Mouse (Mus musculus) midbrain, embryonic 13.5 days (tissue): ENCODE data around the gene Igsf21. TPM values are rescaled to one million over a fixed set of nuclear protein-coding genes. Genes with fewer than 3 reads are reported as not detected.

Experiments used
- ATAC-seq: fragments of 200-750 bp; cut with Nextera tagmentation; 2 replicates; pipeline ENCODE4 v1.8.0; 2017; ENCODE audit warnings: mild to moderate bottlenecking, moderate TSS enrichment, moderate library complexity
- H3K27ac ChIP-seq: fragments of 300-500 bp; sonication (generic); 2 replicates; pipeline ENCODE4 v1.5.1; 2015; ENCODE audit warnings: inconsistent platforms, mild to moderate bottlenecking, moderate library complexity
- H3K27me3 ChIP-seq: fragments of 300-500 bp; sonication (generic); 2 replicates; pipeline ENCODE4 v1.6.1; 2015; ENCODE audit warnings: mild to moderate bottlenecking, inconsistent platforms
- H3K36me3 ChIP-seq: fragments of 300-500 bp; sonication (generic); 2 replicates; pipeline ENCODE4 v1.6.1; 2015; ENCODE audit warnings: mild to moderate bottlenecking, inconsistent platforms
- H3K4me1 ChIP-seq: fragments of 300-500 bp; sonication (generic); replicated peaks from 2 replicates; pipeline ENCODE4 v1.6.1; 2015; ENCODE audit warnings: inconsistent platforms
- H3K4me2 ChIP-seq: fragments of 300-500 bp; sonication (generic); replicated peaks from 2 replicates; pipeline ENCODE4 v1.6.1; 2015; ENCODE audit warnings: moderate library complexity, mild to moderate bottlenecking, inconsistent platforms
- H3K4me3 ChIP-seq: fragments of 300-500 bp; sonication (generic); replicated peaks from 2 replicates; pipeline ENCODE4 v1.5.1; 2015; ENCODE audit warnings: mild to moderate bottlenecking, inconsistent platforms
- H3K9ac ChIP-seq: fragments of 300-500 bp; sonication (generic); replicated peaks from 2 replicates; pipeline ENCODE4 v1.6.1; 2015; ENCODE audit warnings: mild to moderate bottlenecking, inconsistent platforms
- H3K9me3 ChIP-seq: fragments of 300-500 bp; sonication (generic); 2 replicates; pipeline ENCODE4 v1.6.1; 2016; ENCODE audit warnings: mild to moderate bottlenecking, inconsistent platforms
- WGBS: fragments of 180-500 bp; shearing (Covaris S2); methylation state at CpG from one replicate; pipeline ENCODE4 v1.1.7; 2015; 5-methylcytosine and 5-hydroxymethylcytosine counted together
- polyA plus RNA-seq: library from polyadenylated mRNA; unstranded; fragments of >200 nt; fragmentation: Nextera tagmentation; extraction: Ambion mirVana; gene quantifications from 2 replicates; pipeline ENCODE4 v1.2.1, GENCODE M21; 2015

Igsf21 gene
- polyA plus RNA-seq, 1 experiment from 2014 or later = 58.9 TPM

GRCm38 (mm10) chr4:140129553-140130275 is 116.9 kb downstream of the Igsf21 start:
- WGBS = 56% methylated on average over 12 of the region's 12 CpGs
- Histone ChIP-seq H3K4me3 (no peak overlapping the region), H3K27ac (peak overlapping the region; percentile 56), H3K27me3 (0 out of 2 replicates have a peak, but pooled peaks cover 3% of the 10 kb centered on the region), H3K9ac (peak overlapping the region; percentile 25; the same call in 1 of the 2 replicates), H3K9me3 (no peaks in the 10 kb centered on the region), H3K4me1 (peaks cover 42% of the 10 kb centered on the region), H3K4me2 (no peak overlapping the region), H3K36me3 (no peaks in the 10 kb centered on the region)
- ATAC-seq = no peak

- H3K9me3 ChIP-seq = no peaks in the 10 kb centered on the region
- no peak overlapping the region for H3K4me3 ChIP-seq
- no peak overlapping the region for H3K27ac ChIP-seq
- ATAC-seq = no peak
- H3K4me2 ChIP-seq = no peak overlapping the region
- H3K36me3 ChIP-seq = no peaks in the 10 kb centered on the region
- H3K4me1 ChIP-seq = peaks cover 57% of the 10 kb centered on the region
- 0 out of 2 replicates have a peak, but pooled peaks cover 3% of the 10 kb centered on the region for H3K27me3 ChIP-seq
- WGBS = 85% methylated on average over 11 of the region's 11 CpGs
- H3K9ac ChIP-seq = no peak overlapping the region
These were observed 118.5 kb downstream of the Igsf21 start for GRCm38 (mm10) chr4:140128116-140128515.

- Histone ChIP-seq H3K4me1 (peaks cover 41% of the 10 kb centered on the region), H3K27me3 (no peaks in the 10 kb centered on the region), H3K9ac (no peak overlapping the region), H3K36me3 (no peaks in the 10 kb centered on the region), H3K27ac (no peak overlapping the region), H3K4me3 (no peak overlapping the region), H3K9me3 (no peaks in the 10 kb centered on the region), H3K4me2 (no peak overlapping the region)
- WGBS = 89% methylated on average over 7 of the region's 7 CpGs
- no peak for ATAC-seq
These were observed 120.8 kb downstream of the Igsf21 start for GRCm38 (mm10) chr4:140125806-140126205.

- WGBS = 84% methylated on average over 5 of the region's 5 CpGs
- Histone ChIP-seq H3K4me2 (no peak overlapping the region), H3K4me3 (no peak overlapping the region), H3K27ac (no peak overlapping the region), H3K9ac (no peak overlapping the region), H3K9me3 (no peaks in the 10 kb centered on the region), H3K27me3 (no peaks in the 10 kb centered on the region), H3K36me3 (no peaks in the 10 kb centered on the region), H3K4me1 (peaks cover 21% of the 10 kb centered on the region)
- no peak for ATAC-seq
These were observed 124.0 kb downstream of the Igsf21 start for GRCm38 (mm10) chr4:140122534-140122933.

- Histone ChIP-seq H3K4me2 (no peak overlapping the region), H3K4me1 (peaks cover 2% of the 10 kb centered on the region; the same call in 1 of the 2 replicates), H3K36me3 (no peaks in the 10 kb centered on the region), H3K4me3 (no peak overlapping the region), H3K27ac (no peak overlapping the region), H3K9me3 (no peaks in the 10 kb centered on the region), H3K9ac (no peak overlapping the region), H3K27me3 (no peaks in the 10 kb centered on the region)
- WGBS = 85% methylated on average over 7 of the region's 7 CpGs
- ATAC-seq = no peak
These were observed 129.3 kb downstream of the Igsf21 start for GRCm38 (mm10) chr4:140117275-140117691.

GRCm38 (mm10) chr4:140115756-140116155 is 130.8 kb downstream of the Igsf21 start:
- Histone ChIP-seq H3K9ac (no peak overlapping the region), H3K4me2 (no peak overlapping the region), H3K4me1 (peaks cover 2% of the 10 kb centered on the region; the same call in 1 of the 2 replicates), H3K27ac (no peak overlapping the region), H3K4me3 (no peak overlapping the region), H3K36me3 (no peaks in the 10 kb centered on the region), H3K27me3 (no peaks in the 10 kb centered on the region), H3K9me3 (no peaks in the 10 kb centered on the region)
- ATAC-seq = peak; percentile 18; the same call in 1 of the 2 replicates
- 72% methylated on average over 9 of the region's 9 CpGs for WGBS

- H3K27ac ChIP-seq = no peak overlapping the region
- no peak for ATAC-seq
- no peaks in the 10 kb centered on the region for H3K9me3 ChIP-seq
These were observed 131.5 kb downstream of the Igsf21 start for GRCm38 (mm10) chr4:140115053-140115452.

GRCm38 (mm10) chr4:140113690-140114475 is 132.7 kb downstream of the Igsf21 start:
- no peak overlapping the region; the same call in 1 of the 2 replicates for H3K27ac ChIP-seq
- 80% methylated on average over 18 of the region's 18 CpGs for WGBS

More at GRCm38 (mm10) chr4:140115053-140115452, 131.5 kb downstream of the Igsf21 start:
- Histone ChIP-seq H3K4me3 (no peak overlapping the region), H3K27me3 (peaks cover 6% of the 10 kb centered on the region), H3K36me3 (no peaks in the 10 kb centered on the region), H3K4me1 (peaks cover 5% of the 10 kb centered on the region), H3K9ac (no peak overlapping the region), H3K4me2 (no peak overlapping the region)
- 91% methylated on average over 6 of the region's 6 CpGs for WGBS

GRCm38 (mm10) chr4:140109626-140109948 is 137.0 kb downstream of the Igsf21 start:
- Histone ChIP-seq H3K4me2 (peak overlapping the region; percentile 52), H3K9me3 (no peaks in the 10 kb centered on the region), H3K36me3 (no peaks in the 10 kb centered on the region), H3K4me1 (peaks cover 37% of the 10 kb centered on the region), H3K9ac (peak overlapping the region; percentile 49), H3K4me3 (peak overlapping the region; percentile 24; the same call in 1 of the 2 replicates), H3K27me3 (peaks cover 22% of the 10 kb centered on the region), H3K27ac (peak overlapping the region; percentile 80)
- WGBS = 33% methylated on average over 6 of the region's 6 CpGs
- ATAC-seq = no peak

More at GRCm38 (mm10) chr4:140113690-140114475, 132.7 kb downstream of the Igsf21 start:
- Histone ChIP-seq H3K9ac (no peak overlapping the region), H3K4me3 (no peak overlapping the region), H3K27me3 (peaks cover 8% of the 10 kb centered on the region), H3K9me3 (no peaks in the 10 kb centered on the region), H3K4me2 (no peak overlapping the region), H3K36me3 (no peaks in the 10 kb centered on the region), H3K4me1 (peaks cover 17% of the 10 kb centered on the region)
- no peak for ATAC-seq

GRCm38 (mm10) chr4:140108871-140109625 is 137.5 kb downstream of the Igsf21 start:
- peak overlapping the region; percentile 24 for H3K4me3 ChIP-seq
- H3K9me3 ChIP-seq = no peaks in the 10 kb centered on the region
- H3K27me3 ChIP-seq = peaks cover 22% of the 10 kb centered on the region
- peak overlapping the region; percentile 52 for H3K4me2 ChIP-seq
- 1% methylated on average over 32 of the region's 32 CpGs for WGBS
- H3K36me3 ChIP-seq = no peaks in the 10 kb centered on the region
- peaks cover 43% of the 10 kb centered on the region for H3K4me1 ChIP-seq
- peak; percentile 68 for ATAC-seq
- H3K27ac ChIP-seq = peak overlapping the region; percentile 80
- H3K9ac ChIP-seq = peak overlapping the region; percentile 49

GRCm38 (mm10) chr4:140107161-140107560 is 139.4 kb downstream of the Igsf21 start:
- no peak overlapping the region for H3K4me3 ChIP-seq
- no peaks in the 10 kb centered on the region for H3K9me3 ChIP-seq
- 77% methylated on average over 12 of the region's 12 CpGs for WGBS
- no peak overlapping the region for H3K4me2 ChIP-seq
- no peak for ATAC-seq
- H3K27ac ChIP-seq = no peak overlapping the region
- H3K27me3 ChIP-seq = peaks cover 29% of the 10 kb centered on the region
- no peak overlapping the region for H3K9ac ChIP-seq
- no peaks in the 10 kb centered on the region for H3K36me3 ChIP-seq
- peaks cover 61% of the 10 kb centered on the region for H3K4me1 ChIP-seq
